Mouse (Mus musculus): ENCODE measurements at regions not wholly inside any gene's neighbourhood (a gene's known extent, or its start where the extent isn't known, plus 50 kb on each side); places are given as distances from the start of the nearest gene placed in this dataset.

GRCm38 (mm10) chr1:102757941-102758340 is 2010.4 kb upstream of the Cdh20 start:
- TF ChIP-seq CTCF (IDR thresholded peaks at IDR 0.05) = no peak
- no peak for TF ChIP-seq POLR2A (IDR thresholded peaks at IDR 0.05; ENCODE audit: insufficient read depth, low read depth, low read length)

Data from heart, adult 2 months (tissue).